Mouse (Mus musculus) spleen, postnatal 14 days (tissue): ENCODE results near the gene Cdkn1b.

ENCODE experiments used
- DNase-seq, 2 experiments: peaks; one replicate each; pipeline ENCODE4 v3.0.0; 2021 to 2022; ENCODE audit warnings: low spot score in 2 of 2

Gene Cdkn1b

GRCm38 (mm10) chr6:134920190-134921013, at the start of gene Cdkn1b:
Cdkn1b (plus strand) TSS chr6:134920401.
- DNase-seq = peak; percentile 74 to 83

GRCm38 (mm10) chr6:134870887-134871286, 49.3 kb upstream of the Cdkn1b start:
- no peak for DNase-seq

- DNase-seq = no peak
Measured at GRCm38 (mm10) chr6:134872236-134872635, 48.0 kb upstream of the Cdkn1b start.

DNA sequence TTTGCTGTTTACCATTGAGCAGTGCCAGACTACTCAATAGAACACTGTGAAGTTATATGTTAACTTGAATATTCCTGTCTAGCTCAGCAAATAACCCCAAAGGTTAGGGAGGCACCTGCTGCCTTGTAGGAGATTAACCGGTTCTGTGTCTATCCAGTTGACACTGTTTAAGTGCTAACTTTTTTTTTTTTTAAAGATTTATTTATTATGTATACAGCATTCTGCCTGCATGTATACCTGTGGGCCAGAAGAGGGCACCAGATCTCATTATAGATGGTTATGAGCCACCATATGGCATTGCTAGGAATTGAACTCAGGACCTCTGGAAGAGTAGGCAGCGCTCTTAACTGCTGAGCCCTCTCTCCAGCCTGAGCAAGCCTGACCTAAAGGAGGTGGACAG, 47.2 kb upstream of the Cdkn1b start:
- no peak for DNase-seq

- no peak for DNase-seq
Measured at GRCm38 (mm10) chr6:134876795-134877194, 43.4 kb upstream of the Cdkn1b start.

- DNase-seq = no peak
Measured at GRCm38 (mm10) chr6:134877276-134877675, 42.9 kb upstream of the Cdkn1b start.

GRCm38 (mm10) chr6:134877892-134878291, 42.3 kb upstream of the Cdkn1b start:
- no peak for DNase-seq

- no peak for DNase-seq
Measured at GRCm38 (mm10) chr6:134879556-134879955, 40.6 kb upstream of the Cdkn1b start.

DNA sequence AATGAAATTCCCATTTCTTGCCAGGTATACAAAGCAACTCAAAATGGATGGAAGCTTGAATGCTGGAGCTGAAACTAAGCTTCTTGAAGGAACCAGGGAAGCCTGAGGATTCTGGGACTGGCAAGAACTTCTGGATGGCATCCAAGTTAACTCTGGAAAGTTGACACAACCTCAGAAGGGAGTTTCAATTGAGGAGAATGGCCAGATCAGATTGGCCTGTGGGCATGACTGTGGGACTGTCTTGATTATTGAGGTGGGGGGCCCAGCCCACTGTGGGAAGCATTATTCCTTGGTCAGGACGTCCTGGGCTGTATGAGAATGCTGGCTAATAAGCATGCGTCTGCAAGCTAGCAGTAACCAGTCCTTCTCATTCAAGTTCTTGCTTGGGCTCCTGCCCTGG, 40.2 kb upstream of the Cdkn1b start:
- DNase-seq = no peak

DNA sequence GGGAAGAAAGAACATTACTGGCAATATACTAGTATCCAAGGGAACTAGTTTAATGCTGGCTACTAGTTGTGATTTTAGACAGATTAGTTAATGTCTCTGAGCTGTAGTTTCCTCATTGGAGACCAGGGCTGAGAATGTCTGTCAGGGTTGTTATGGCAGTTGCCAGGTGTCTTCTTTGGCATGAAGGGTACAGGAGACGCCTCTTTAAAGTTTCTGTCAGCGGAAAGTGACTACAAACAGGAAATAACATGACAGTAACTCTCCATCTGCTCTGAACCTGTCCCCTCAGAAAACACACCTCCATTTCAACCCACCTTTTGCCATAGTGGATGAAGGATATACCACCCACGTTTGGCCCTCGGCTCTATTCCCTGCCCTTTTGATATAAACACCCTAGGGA, 36.5 kb upstream of the Cdkn1b start:
- DNase-seq = no peak

GRCm38 (mm10) chr6:134885515-134885914, 34.7 kb upstream of the Cdkn1b start:
- DNase-seq = no peak

DNA sequence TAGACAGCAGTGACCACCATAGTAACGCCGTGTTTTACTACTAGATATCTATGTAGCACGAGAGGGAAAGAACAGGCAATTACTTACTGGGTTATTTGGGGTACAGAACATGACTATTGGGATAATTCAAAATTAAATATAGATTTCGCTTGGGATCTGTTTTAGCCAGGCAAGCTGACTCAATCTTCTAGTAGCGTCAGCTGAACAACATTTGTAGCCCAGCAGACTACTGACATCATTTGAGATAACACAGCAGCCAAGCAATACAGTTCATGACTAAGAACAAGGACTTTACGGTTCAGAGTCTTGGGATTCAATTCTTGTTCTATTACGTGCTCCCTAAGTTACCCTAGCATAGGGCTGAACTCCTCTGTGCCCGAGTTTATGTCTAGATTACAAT, 33.7 kb upstream of the Cdkn1b start:
- no peak for DNase-seq

GRCm38 (mm10) chr6:134887008-134887407, 33.2 kb upstream of the Cdkn1b start:
- DNase-seq = no peak

DNA sequence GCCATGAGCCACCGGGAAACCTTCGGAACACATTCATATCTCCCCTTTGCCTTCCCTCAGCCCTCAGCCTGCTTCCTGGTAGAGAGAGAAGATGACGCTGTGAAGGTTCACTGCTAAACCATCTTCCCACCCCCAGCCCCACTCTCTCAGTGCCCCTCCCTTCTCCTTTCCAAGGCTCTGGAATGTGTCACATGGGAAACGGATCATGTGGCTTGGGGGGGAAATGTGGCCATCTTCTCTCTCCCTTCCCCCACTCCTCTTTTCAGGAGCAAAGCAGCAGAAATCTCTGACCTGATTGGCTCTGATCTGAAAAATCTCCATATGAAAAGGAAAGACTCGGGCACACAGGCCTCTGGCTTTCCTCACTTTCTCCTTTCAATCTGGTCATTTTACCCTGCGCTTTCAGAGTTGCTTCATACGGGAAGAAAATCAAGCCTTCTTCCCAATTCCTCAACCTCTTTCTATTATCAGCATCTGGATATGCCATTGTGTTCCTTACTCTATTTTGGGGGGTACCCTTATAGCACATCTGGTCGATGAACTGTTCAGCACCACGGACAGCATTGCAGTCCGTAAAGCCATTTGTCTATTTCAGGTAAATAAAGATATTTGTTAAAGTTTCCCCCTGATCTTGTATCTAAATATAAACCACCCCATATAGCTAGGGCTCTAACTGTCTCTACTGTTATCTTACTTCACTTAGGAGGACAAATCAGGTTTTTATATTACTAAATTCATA, 32.3 kb upstream of the Cdkn1b start:
- DNase-seq = no peak

GRCm38 (mm10) chr6:134888563-134889017, 31.6 kb upstream of the Cdkn1b start:
- DNase-seq = no peak

GRCm38 (mm10) chr6:134889763-134890162, 30.4 kb upstream of the Cdkn1b start:
- DNase-seq = no peak

DNA sequence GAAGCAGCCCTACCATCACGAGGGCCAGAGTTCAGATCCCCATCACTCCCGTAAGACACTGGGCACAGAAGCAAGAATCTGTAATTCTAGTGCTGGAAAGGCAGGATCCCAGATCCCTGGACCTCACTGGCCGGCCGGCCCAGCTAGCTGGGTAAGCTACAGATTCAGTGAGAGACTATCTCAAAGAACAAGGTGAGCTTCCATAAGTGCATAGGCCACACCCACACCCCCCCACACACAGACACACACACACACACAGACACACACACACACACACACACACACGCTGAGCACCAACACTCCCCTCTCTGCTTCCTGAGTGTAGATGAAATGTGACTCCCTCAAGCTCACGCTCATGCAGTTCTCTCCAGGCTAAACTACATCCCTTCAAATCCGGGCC, 29.8 kb upstream of the Cdkn1b start:
- no peak for DNase-seq

DNA sequence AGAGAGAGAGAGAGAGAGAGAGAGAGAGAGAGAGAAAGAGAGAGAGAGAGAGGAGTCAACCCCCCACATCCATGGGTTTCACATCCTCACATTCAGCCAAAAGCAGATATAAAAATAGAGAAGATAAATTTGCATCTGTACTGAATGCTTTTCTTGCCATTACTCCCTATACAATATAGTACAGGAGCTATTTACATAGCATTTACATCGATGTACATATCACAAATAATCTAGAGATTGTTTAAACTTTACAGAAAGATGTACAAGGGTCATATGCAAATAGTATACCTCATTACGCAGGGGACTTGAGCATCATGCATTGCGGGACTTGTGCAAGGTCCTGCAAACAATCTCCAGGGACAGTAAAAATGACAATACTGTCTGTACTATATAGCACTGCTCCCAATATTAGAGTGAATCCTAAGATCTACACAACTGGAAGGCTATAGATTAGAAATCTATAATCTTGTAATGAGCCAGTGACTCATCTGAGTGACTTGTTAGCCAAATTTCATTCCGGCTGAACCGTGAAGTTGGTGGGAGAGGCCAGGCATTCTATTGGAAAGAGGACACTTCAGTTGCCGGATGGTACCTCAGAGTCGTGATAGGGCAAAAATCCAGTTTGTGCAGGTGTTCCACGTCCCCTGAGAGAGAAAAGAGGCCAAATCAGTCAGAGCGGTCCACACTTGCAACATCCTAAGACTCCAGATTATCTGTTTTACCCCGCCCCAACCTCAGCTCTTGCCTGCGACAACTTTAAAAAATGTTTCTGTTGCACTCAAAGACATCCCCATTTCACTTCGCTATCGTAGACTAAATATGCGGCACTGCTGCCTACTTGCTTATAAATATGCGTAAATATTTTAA, 23.4 kb upstream of the Cdkn1b start:
- no peak for DNase-seq

DNA sequence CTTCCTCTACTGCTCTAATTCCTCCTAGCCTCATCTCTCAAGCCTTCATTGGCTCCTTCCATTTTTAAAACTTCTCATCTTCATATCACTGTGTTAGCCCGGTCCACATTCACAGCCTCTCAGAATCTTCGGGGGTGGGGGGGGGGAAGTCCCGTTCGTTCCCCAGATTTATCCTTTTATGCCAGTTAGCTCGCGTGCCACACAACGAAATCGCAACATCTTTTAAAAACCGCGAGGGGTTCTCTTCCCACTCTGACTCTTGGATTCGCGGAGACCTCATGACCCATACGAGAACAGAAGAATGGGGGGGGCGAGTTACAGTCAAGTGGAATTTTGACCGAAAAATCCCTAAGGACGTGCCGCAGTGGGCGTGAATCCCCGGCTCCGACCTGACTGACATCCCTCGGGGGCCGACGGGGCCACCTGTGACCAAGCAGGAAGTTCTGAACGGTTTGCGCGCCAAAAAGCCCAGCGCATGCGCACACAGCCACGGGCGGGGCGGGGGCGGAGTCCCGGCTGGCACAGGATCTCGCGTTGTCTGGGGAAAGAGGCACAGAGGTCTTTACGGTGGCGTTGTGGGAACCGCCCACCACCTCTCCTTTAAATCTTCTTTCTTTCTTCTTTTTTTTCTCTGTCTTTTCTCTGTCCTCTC, 22.6 kb upstream of the Cdkn1b start:
- DNase-seq = peak; percentile 98

DNA sequence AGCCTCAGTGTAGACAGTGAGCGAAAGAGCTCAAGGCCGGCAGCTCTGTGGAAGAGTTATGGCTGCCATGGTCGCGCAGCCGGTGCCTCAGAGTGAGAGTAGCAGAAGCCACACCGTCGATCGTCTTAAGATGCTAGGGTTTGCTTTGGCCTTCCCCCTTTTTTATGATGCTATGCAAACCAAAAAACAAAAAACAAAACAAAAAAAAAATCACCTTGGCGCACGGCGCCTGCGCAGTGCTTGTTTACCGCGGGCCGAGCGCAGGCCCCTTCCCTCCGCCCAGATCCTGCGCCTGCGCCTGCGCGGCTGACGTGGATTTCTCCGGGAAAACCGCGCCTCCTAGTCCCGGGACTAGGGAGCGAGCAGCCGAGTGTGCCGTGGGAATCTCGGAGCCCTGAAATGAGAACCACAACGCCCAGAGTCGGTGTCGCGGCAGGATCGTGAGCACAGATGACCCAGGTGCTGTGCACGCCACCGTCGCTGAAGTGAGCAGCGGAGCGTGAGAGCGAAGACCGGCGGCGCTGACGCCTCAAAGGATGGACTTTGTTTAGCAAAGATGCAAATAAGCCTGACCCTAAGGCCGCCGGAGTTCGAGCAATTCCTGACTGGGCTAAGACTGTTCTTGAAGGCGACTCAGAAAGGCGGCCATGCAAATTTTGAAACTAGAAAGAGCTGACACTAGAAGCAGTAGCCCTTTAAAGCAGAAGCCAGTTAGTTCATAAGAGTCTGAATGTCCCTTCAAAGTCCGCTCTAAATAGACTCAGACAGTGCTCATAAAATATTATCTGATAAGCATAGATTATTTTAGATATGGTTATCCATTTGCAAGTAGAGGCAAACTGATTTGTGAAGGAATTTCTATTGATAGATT, 21.9 kb upstream of the Cdkn1b start, which contains the start of gene Gpr19:
Gene Gpr19 (minus strand): TSS at position 484 of the 871 bp plus-strand sequence.
- DNase-seq = peak; percentile 68 to 72
